Mouse (Mus musculus) CH12F3 (cell line): ENCODE data around the gene Spop.

Experiments used
- in situ Hi-C: fragments of 300-500 bp; cut with MboI; formaldehyde crosslinking; loops from 2 replicates; pipeline ENCODE4 v1.14.3; 2020; ENCODE audit warnings: low sequenced_read_pairs

The Spop gene

GRCm38 (mm10) chr11:95515376-95516323 is 101.8 kb downstream of the Spop start:
- in situ Hi-C loops: no loop called here

- in situ Hi-C loops: no loop called here
These were observed 102.6 kb downstream of the Spop start for GRCm38 (mm10) chr11:95516491-95516911.

DNA sequence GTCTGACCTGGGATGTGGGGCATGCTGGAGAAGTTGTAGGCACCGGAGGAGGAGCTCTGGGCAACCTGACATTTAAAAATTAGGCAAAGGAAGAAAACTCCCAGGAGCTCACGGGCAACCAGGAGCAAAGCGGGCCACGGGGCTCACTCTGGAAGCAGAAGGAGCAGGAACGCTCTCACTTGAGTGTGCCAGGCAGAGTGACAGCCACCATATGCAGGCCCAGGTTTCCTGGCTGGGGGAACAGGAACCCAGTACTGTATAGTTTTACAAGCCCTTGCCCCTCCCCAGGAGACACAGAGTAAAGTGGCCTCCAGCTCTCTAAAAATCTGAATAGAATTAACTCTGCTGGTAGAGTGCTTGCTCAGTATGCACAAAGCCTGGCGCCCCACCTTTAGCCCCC is 103.3 kb downstream of the Spop start:
- in situ Hi-C loops: no loop called here

- in situ Hi-C loops: no loop called here
These were observed 105.4 kb downstream of the Spop start for GRCm38 (mm10) chr11:95519299-95519698.

GRCm38 (mm10) chr11:95519996-95520395 is 106.1 kb downstream of the Spop start:
- in situ Hi-C loops: loop anchor here (5.0 to 10.0 kb wide), 2 partner anchors 123 to 265 kb away; no protein-coding TSS in a partner anchor

DNA sequence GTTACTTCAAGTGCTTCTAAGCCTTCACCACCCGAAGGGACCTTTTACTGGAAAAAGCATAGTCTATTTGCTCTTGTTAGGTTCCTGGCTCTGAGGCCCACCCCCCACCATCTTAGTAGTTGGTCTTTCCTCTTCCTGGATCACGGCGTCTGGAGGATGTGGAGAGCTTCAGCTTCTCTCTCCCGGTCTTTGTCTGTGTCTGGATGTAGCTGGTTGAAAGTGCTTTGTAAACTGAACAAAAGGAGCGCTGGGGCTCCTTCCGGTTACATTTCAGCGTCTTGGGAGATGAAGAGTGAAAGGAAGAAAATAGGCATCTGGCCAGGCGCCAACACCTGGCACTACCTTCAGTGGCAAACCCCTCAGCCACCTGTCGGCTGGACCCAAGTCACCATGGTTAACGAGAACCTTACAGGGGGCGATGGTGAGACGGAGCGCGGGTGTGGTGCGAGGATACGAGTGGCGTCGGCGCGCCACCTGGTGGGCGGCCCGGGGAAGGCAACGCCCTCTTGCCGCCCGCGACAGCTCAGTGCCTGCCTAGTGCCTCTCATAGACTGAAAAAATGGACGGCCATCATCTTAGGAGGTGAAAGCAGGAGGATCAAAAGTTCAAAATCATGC is 106.7 kb downstream of the Spop start:
- in situ Hi-C loops: loop anchor here (5.0 to 10.0 kb wide), 2 partner anchors 123 to 266 kb away; no protein-coding TSS in a partner anchor

DNA sequence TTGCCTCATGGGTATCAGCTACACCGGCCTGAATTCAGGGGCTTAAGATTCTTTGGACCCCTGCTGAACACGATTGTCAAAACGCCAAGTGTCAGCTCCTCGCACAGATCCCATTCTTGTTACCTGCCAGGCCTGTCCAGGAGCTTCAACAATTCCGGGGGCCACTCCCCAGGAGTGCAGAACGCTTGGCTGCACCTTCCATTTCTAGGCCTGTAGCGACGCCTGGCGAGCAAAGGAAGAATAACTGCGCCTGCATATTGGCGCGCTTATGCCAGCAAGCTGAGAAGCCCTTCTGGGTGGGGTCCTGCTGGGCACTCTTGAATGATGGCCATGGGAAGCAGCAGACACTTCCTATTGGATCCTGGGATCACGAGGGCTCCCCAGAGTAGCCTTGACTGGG is 107.7 kb downstream of the Spop start:
- in situ Hi-C loops: loop anchor here (5.0 to 10.0 kb wide), 2 partner anchors 124 to 267 kb away; no protein-coding TSS in a partner anchor

DNA sequence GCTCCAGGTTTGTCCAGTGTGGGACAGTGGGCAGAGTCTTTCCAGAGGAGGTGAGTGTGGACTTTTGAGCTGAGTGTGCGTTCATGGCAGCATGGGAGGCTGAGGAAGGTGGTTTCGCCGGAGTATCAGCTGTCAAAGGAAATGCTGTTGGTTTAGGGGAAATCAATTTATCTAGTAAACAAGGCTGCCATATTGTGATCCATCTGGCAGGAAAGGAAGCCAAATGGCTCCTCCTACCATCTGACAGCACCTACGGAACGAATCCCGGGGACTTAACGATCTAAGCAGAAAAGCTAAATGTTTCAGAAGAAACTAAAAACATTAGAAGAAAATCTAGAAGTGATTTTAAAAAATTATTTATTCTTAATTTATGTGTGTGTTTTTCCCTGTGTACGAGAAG is 113.4 kb downstream of the Spop start:
- in situ Hi-C loops: loop anchor here (10.0 kb wide), 1 partner anchor 273 kb away; no protein-coding TSS in a partner anchor

DNA sequence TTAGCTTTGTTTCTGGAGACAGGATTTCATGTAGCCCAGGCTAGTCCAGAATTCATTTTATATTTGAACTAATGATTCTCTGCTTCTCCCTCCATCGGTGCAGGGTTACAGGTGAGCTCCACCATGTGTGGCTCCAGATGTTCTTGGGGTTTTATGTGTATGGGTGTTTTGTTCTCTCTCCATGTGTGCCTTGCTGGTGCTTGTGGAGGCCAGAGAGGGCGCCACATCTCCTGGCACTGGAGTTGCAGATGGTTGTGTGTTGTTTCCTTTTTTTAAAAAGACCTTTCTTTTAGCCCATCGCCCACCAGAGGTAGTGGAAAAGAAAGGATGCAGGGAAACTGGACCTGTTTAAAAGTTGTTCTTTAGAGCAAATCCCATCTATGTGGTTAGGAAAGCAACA is 114.4 kb downstream of the Spop start:
- in situ Hi-C loops: loop anchor here (10.0 kb wide), 1 partner anchor 273 kb away; no protein-coding TSS in a partner anchor

DNA sequence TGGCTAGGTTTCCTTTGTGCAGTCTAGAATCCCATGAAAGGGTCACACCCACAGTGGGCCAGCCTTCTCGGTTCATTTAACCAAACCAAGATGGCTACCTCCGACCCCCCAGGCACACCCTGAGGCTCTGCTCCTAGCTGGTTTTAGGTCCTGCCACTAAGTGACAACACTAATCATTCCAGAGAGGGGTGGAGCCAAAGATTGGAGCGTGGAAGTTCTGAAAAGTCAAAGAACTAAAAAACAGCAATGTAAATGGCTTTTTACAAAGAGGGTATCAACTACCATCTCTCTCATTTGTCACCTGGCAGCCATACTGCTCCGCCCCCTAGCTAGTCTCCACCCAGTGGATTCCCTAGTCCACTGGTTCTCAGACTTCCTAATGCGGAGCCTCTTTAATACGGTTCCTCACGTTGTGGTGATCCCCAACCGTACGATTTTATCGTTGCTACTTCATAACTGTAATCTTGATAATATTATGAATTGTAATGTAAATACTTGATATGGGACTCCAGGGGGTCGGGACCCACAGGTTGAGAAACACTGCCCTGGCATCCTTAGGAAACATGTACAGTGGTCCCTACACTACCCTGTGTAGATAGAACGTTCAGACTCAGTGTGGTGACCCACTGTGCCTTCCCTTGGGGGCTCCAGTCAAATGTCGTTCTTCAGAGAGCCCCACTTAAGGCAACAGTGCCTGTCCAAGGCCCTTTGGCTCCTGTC is 118.6 kb downstream of the Spop start:
- in situ Hi-C loops: loop anchor here (5.0 kb wide), 1 partner anchor 125 kb away; no protein-coding TSS in a partner anchor

DNA sequence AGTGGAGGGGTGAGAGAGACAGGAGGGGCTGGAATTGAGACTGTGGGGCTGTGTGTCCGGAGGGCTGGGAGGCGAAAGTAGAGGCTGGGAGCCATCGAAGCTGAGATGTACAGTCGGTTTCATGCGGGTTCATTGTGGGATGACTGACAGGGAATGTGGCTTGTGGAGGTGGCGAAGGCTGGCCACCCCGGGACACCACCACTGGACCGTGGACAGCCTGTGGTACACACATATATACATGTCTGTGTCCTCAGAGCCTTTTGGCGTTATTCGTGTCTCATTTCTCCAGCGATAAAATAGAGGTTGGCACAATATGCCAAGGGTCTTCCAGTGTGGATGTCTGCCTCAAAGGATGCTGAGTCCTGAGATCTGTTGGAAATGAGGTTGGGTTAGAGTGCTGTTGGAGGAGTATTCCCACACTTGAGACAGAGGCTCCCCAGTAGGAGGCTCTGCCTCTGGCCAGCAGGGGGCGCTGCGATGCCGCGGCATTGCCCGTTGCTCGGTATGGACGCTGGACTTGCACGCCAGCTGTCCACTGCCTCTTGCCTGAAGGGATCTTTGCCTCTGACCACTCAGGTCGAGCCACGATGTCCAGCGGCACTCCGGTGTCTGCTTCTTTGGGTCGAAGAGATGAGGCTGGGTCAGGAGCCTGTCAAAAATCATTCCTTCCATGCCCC is 119.7 kb downstream of the Spop start:
- in situ Hi-C loops: loop anchor here (5.0 kb wide), 1 partner anchor 124 kb away; no protein-coding TSS in a partner anchor

DNA sequence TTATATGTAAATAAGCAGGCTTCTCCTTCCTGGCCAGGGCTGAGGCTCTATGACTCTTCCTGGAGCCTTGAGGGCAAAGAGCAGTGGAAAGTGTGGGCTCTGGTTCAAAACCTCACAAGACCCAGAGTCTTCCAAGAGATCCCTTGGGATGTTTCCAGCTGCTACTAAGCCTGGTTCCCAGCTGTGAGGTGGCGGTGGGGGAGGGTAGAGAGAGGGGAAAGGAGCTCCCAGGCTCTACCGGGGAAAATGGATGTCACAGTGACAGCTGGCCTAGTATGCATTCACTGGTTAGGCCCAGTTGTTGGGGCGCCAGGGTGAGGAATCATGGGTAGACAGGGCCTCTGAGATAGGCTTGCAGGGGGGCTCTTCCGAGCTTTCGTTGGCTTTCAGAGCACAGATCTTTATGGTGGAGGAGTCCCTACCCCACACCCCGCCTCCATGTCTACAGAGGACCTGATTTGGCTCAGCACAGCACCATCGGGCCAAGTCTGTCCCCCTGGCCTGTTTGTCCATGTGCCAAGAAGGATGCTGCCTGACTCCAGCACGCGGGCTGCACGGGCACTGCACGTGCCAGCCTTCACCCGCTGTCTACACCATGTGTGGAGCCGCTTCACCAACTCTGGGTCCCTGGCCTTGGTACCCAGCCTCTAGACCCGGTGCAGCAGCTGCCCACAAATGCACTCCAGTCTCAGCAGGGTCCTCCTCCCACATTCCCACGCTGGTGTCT is 124.7 kb downstream of the Spop start:
- in situ Hi-C loops: no loop called here

- in situ Hi-C loops: no loop called here
These were observed 126.9 kb downstream of the Spop start for GRCm38 (mm10) chr11:95540637-95541385.
